Mouse (Mus musculus): ENCODE measurements at regions not wholly inside any gene's neighbourhood (a gene's known extent, or its start where the extent isn't known, plus 50 kb on each side); places are given as distances from the start of the nearest gene placed in this dataset.

- H3K4me3 ChIP-seq (replicated peaks), result no peak overlapping the region
- H3K4me2 ChIP-seq (replicated peaks), result no peak overlapping the region
- ATAC-seq, result no peak
- H3K36me3 ChIP-seq, result no peaks in the 10 kb centered on the region
- H3K4me1 ChIP-seq (replicated peaks), result no peaks in the 10 kb centered on the region
- H3K9ac ChIP-seq (replicated peaks), result no peak overlapping the region
- 91% methylated on average over 1 of the region's 1 CpGs for WGBS
- no peak overlapping the region for H3K27ac ChIP-seq
- H3K27me3 ChIP-seq, result no peaks in the 10 kb centered on the region
- H3K9me3 ChIP-seq, result peaks cover 7% of the 10 kb centered on the region
Observed at GRCm38 (mm10) chr8:67377061-67377460, 146.6 kb upstream of the Nat3 start.

GRCm38 (mm10) chr8:67405947-67406346 lies 117.7 kb upstream of the Nat3 start:
- Histone ChIP-seq H3K9me3 (no peaks in the 10 kb centered on the region), H3K27ac (no peak overlapping the region), H3K4me2 (replicated peaks) (no peak overlapping the region), H3K9ac (replicated peaks) (no peak overlapping the region), H3K27me3 (no peaks in the 10 kb centered on the region), H3K4me3 (replicated peaks) (no peak overlapping the region), H3K4me1 (replicated peaks) (no peaks in the 10 kb centered on the region), H3K36me3 (no peaks in the 10 kb centered on the region)
- WGBS, result 46% methylated on average over 10 of the region's 10 CpGs
- peak; percentile 83 for ATAC-seq

- Histone ChIP-seq H3K9me3 (no peaks in the 10 kb centered on the region), H3K27ac (no peak overlapping the region), H3K36me3 (no peaks in the 10 kb centered on the region), H3K27me3 (no peaks in the 10 kb centered on the region), H3K9ac (replicated peaks) (no peak overlapping the region), H3K4me3 (replicated peaks) (no peak overlapping the region), H3K4me2 (replicated peaks) (no peak overlapping the region), H3K4me1 (replicated peaks) (no peaks in the 10 kb centered on the region)
- ATAC-seq, result no peak
Observed at GRCm38 (mm10) chr8:67414826-67415225, 108.8 kb upstream of the Nat3 start.

GRCm38 (mm10) chr8:67422521-67422920 lies 101.1 kb upstream of the Nat3 start:
- H3K9ac ChIP-seq (replicated peaks), result no peak overlapping the region
- no peaks in the 10 kb centered on the region for H3K9me3 ChIP-seq
- no peaks in the 10 kb centered on the region for H3K36me3 ChIP-seq
- no peak overlapping the region for H3K27ac ChIP-seq
- no peak for ATAC-seq
- H3K4me2 ChIP-seq (replicated peaks), result no peak overlapping the region
- H3K27me3 ChIP-seq, result no peaks in the 10 kb centered on the region
- H3K4me1 ChIP-seq (replicated peaks), result no peaks in the 10 kb centered on the region
- H3K4me3 ChIP-seq (replicated peaks), result no peak overlapping the region
- 93% methylated on average over 2 of the region's 2 CpGs for WGBS
